Mouse (Mus musculus) myocyte (in vitro differentiated cells): Measurements from ENCODE around the gene Col6a6.

ENCODE experiments used
- CEBPB ChIP-seq: IDR thresholded peaks from 2 replicates; pipeline ENCODE4 v1.6.1; 2011; ENCODE audit warnings: mild to moderate bottlenecking, moderate library complexity; ENCODE audit not compliant: poor library complexity, insufficient read depth, severe bottlenecking
- E2F4 ChIP-seq: IDR thresholded peaks from one replicate; pipeline ENCODE4 v1.6.1; 2011; ENCODE audit warnings: mild to moderate bottlenecking, control low read depth, moderate library complexity; ENCODE audit not compliant: insufficient read depth
- MAX ChIP-seq: IDR thresholded peaks from one replicate; pipeline ENCODE4 v1.6.1; 2011; ENCODE audit warnings: low read depth, mild to moderate bottlenecking, control low read depth
- MYOD1 ChIP-seq, 3 experiments: IDR thresholded peaks; one replicate each; pipeline ENCODE4 v1.6.1; 2011; ENCODE audit warnings: control low read depth in 2 of 3, low read depth in 2 of 3, mild to moderate bottlenecking in 2 of 3, moderate library complexity in 1 of 3; ENCODE audit not compliant: insufficient read length in 2 of 3, control insufficient read depth in 1 of 3
- MYOG ChIP-seq, 3 experiments: IDR thresholded peaks; one replicate each; pipeline ENCODE4 v1.6.1; 2011; ENCODE audit warnings: control low read depth in 2 of 3, low read depth in 2 of 3, mild to moderate bottlenecking in 2 of 3; ENCODE audit not compliant: insufficient read length in 2 of 3, control insufficient read depth in 1 of 3, insufficient read depth in 1 of 3
- POLR2A ChIP-seq: IDR thresholded peaks from one replicate; pipeline ENCODE4 v1.6.1; 2011; ENCODE audit warnings: low read depth, mild to moderate bottlenecking, control low read depth, moderate library complexity; ENCODE audit not compliant: insufficient read length
- POLR2AphosphoS2 ChIP-seq: IDR thresholded peaks from one replicate; pipeline ENCODE4 v1.6.1; 2011; ENCODE audit warnings: low read depth, control low read depth; ENCODE audit not compliant: insufficient read length
- REST ChIP-seq: IDR thresholded peaks from one replicate; pipeline ENCODE4 v1.6.1; 2011; ENCODE audit warnings: mild to moderate bottlenecking, control low read depth, moderate library complexity; ENCODE audit not compliant: insufficient read depth, insufficient read length
- SRF ChIP-seq: IDR thresholded peaks from one replicate; pipeline ENCODE4 v1.6.1; 2011; ENCODE audit warnings: low read depth; ENCODE audit not compliant: control insufficient read depth, insufficient read length
- TCF12 ChIP-seq: IDR thresholded peaks from one replicate; pipeline ENCODE4 v1.6.1; 2011; ENCODE audit warnings: mild to moderate bottlenecking, control low read depth; ENCODE audit not compliant: poor library complexity, insufficient read depth, severe bottlenecking
- TCF3 ChIP-seq: IDR thresholded peaks from one replicate; pipeline ENCODE4 v1.6.1; 2011; ENCODE audit warnings: low read depth, control low read depth; ENCODE audit not compliant: insufficient read length
- USF1 ChIP-seq: IDR thresholded peaks from one replicate; pipeline ENCODE4 v1.6.1; 2011; ENCODE audit warnings: low read depth, mild to moderate bottlenecking, control low read depth, moderate library complexity

DNA sequence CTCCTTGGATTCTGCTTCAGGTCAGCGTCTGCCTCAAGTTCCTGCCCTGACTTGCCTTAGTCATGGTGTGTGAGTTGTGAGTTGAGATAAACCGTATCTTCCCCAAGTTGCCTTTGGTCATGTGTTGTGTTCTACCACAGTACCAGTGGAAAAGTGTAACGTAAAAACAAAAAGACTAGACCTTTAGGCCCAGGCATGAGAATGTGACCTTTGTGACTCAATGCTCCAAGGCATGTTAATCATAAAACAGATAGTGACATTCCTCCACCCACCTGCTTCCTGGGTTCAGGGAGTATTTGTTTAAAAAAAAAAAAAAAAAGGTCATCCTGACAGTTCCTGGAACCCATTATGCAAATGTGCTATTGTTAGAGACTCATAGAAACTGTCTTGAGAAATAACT lies 82.1 kb downstream of the Col6a6 start:
- TF ChIP-seq CEBPB (no peak), TCF12 (no peak), POLR2AphosphoS2 (no peak), POLR2A (no peak), MYOG (IDR thresholded peaks at IDR 0.05; ENCODE audit: control insufficient read depth in 1 of 3, insufficient read depth in 1 of 3, insufficient read length in 2 of 3, low read depth in 2 of 3) (no peak), MYOD1 (IDR thresholded peaks at IDR 0.05; ENCODE audit: control insufficient read depth in 1 of 3, insufficient read length in 2 of 3, low read depth in 2 of 3) (no peak), MAX (no peak), REST (no peak), USF1 (no peak), TCF3 (no peak), E2F4 (no peak), SRF (no peak)
